Mouse (Mus musculus): ENCODE measurements around the gene Zbtb48.

- TF ChIP-seq CTCF (IDR thresholded peaks at IDR 0.05; ENCODE audit: low read depth) (no peak), EP300 (IDR thresholded peaks at IDR 0.05; ENCODE audit: low read depth) (no peak)
Measured at GRCm38 (mm10) chr4:152007481-152008147, 19.9 kb downstream of the Zbtb48 start.

Data from liver, embryonic 14.5 days (tissue).